Mouse (Mus musculus): ENCODE measurements at regions not wholly inside any gene's neighbourhood (a gene's known extent, or its start where the extent isn't known, plus 50 kb on each side); places are given as distances from the start of the nearest gene placed in this dataset.

- no peak for TF ChIP-seq GABPA (IDR thresholded peaks at IDR 0.05; ENCODE audit: low read depth, low read length)
Measured at GRCm38 (mm10) chr13:71460607-71461006, 502.9 kb downstream of the Irx1 start (continued).

DNA sequence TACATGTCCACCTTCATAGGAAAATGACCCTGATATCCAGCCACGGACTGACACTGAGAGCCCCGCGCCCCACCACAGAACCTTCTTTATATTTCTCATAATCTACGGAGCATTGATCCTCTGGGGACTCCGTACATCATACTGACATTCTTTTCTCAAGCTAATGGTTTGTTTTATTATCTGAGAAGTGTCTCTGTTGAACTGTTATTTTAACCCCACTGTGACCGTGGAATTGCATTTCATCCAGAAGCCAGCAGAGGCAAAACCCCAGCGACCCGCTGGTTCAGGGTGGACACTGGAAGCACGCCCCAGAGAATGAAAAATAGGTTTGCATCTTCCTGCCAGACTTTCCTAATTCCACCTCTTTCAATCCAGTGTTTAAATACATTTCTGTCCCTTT is 503.4 kb downstream of the Irx1 start:
- no peaks in the 10 kb centered on the region for H3K4me1 ChIP-seq (ENCODE audit: control insufficient read depth in 1 of 2, insufficient read depth in 2 of 2, low read length in 2 of 2)
- H3K9ac ChIP-seq (ENCODE audit: control insufficient read depth, low read depth, low read length, poor library complexity, severe bottlenecking): no peak overlapping the region
- no peaks in the 10 kb centered on the region for H3K79me2 ChIP-seq (ENCODE audit: control insufficient read depth, insufficient read depth, low read length, poor library complexity)
- H3K27me3 ChIP-seq (ENCODE audit: control insufficient read depth in 1 of 2, insufficient read depth in 2 of 2, low read length in 2 of 2): no peaks in the 10 kb centered on the region
- H3K4me3 ChIP-seq (ENCODE audit: control insufficient read depth in 1 of 2, insufficient read depth in 1 of 2, low read depth in 2 of 2, low read length in 2 of 2): no peak overlapping the region
- H3K9me3 ChIP-seq (replicated peaks; ENCODE audit: insufficient read depth, low read length): no peaks in the 10 kb centered on the region
- no peak overlapping the region for H3K27ac ChIP-seq (ENCODE audit: control insufficient read depth, low read depth, low read length)
- DNase-seq (ENCODE audit: low read depth, low spot score): no peak
- TF ChIP-seq CHD2 (IDR thresholded peaks at IDR 0.05; ENCODE audit: low read length) (no peak), NELFE (IDR thresholded peaks at IDR 0.05; ENCODE audit: low read depth, low read length) (no peak), HCFC1 (IDR thresholded peaks at IDR 0.05; ENCODE audit: low read depth, low read length) (no peak)
- no peaks in the 10 kb centered on the region for H3K36me3 ChIP-seq (ENCODE audit: control insufficient read depth in 1 of 2, insufficient read depth in 2 of 2, low read length in 2 of 2)

- TF ChIP-seq MAFK (IDR thresholded peaks at IDR 0.05; ENCODE audit: borderline replicate concordance, low read depth, low read length) (no peak), CHD1 (IDR thresholded peaks at IDR 0.05; ENCODE audit: low read depth, low read length) (no peak), ZKSCAN1 (IDR thresholded peaks at IDR 0.05; ENCODE audit: low read depth, low read length) (no peak), MEF2A (IDR thresholded peaks at IDR 0.05; ENCODE audit: extremely low read depth, insufficient replicate concordance, low read depth, low read length, poor library complexity, severe bottlenecking) (no peak), USF2 (IDR thresholded peaks at IDR 0.05; ENCODE audit: borderline replicate concordance in 1 of 2, insufficient read depth in 1 of 2, low read depth in 1 of 2, low read length in 2 of 2) (no peak), ETS1 (IDR thresholded peaks at IDR 0.05; ENCODE audit: low read depth, low read length) (no peak), JUND (IDR thresholded peaks at IDR 0.05; ENCODE audit: low read depth, low read length) (no peak), KAT2A (conservative IDR thresholded peaks at IDR 0.05; ENCODE audit: low read depth, low read length) (no peak), MYB (IDR thresholded peaks at IDR 0.05; ENCODE audit: low read depth, low read length) (no peak), UBTF (IDR thresholded peaks at IDR 0.05; ENCODE audit: borderline replicate concordance, insufficient read depth, low read depth, low read length) (no peak), RCOR1 (IDR thresholded peaks at IDR 0.05; ENCODE audit: low read depth, low read length) (no peak), RAD21 (IDR thresholded peaks at IDR 0.05; ENCODE audit: low read depth, low read length) (no peak), ZNF384 (IDR thresholded peaks at IDR 0.05; ENCODE audit: low read depth, low read length) (no peak), POLR2A (IDR thresholded peaks at IDR 0.05; ENCODE audit: control insufficient read depth in 1 of 2, insufficient read depth in 1 of 2, low read depth in 1 of 2, low read length in 2 of 2, poor library complexity in 1 of 2) (no peak), TBP (IDR thresholded peaks at IDR 0.05; ENCODE audit: low read depth, low read length) (no peak), GABPA (IDR thresholded peaks at IDR 0.05; ENCODE audit: low read depth, low read length) (no peak), MAZ (IDR thresholded peaks at IDR 0.05; ENCODE audit: low read depth, low read length) (no peak)
- Histone ChIP-seq H3K9me3 (replicated peaks; ENCODE audit: insufficient read depth, low read length) (no peaks in the 10 kb centered on the region), H3K9ac (ENCODE audit: control insufficient read depth, low read depth, low read length, poor library complexity, severe bottlenecking) (no peak overlapping the region), H3K4me3 (ENCODE audit: control insufficient read depth in 1 of 2, insufficient read depth in 1 of 2, low read depth in 2 of 2, low read length in 2 of 2) (no peak overlapping the region), H3K36me3 (ENCODE audit: control insufficient read depth in 1 of 2, insufficient read depth in 2 of 2, low read length in 2 of 2) (no peaks in the 10 kb centered on the region), H3K4me1 (ENCODE audit: control insufficient read depth in 1 of 2, insufficient read depth in 2 of 2, low read length in 2 of 2) (no peaks in the 10 kb centered on the region), H3K79me2 (ENCODE audit: control insufficient read depth, insufficient read depth, low read length, poor library complexity) (no peaks in the 10 kb centered on the region), H3K27me3 (ENCODE audit: control insufficient read depth in 1 of 2, insufficient read depth in 2 of 2, low read length in 2 of 2) (no peaks in the 10 kb centered on the region), H3K27ac (ENCODE audit: control insufficient read depth, low read depth, low read length) (no peak overlapping the region)
- DNase-seq (ENCODE audit: low read depth, low spot score): no peak
Measured at GRCm38 (mm10) chr13:71459022-71459536, 504.4 kb downstream of the Irx1 start.
